Comparison of ENCODE assay signal across 10 mouse cellular contexts in genomic region chr15:52808622-52809021, GRCm38 (mm10).
DNase-seq lines count a peak whose midpoint lies in the region.
"Had no signal": no experiment of that assay in that cellular context is flagged by ENCODE, and none has a peak within 500 bp of the region (broad histone marks: within the 10 kb centered on the region; RNA-seq: fewer than 3 reads in every experiment).

No protein-coding gene starts in this region.

- DNase-seq in adrenal gland, postnatal 10 days: peak; percentile 22
- DNase-seq in adrenal gland, adult 18-20 months (ENCODE audit: low spot score in 2 of 2): no peak
- DNase-seq in layer of hippocampus, adult 18-20 months (ENCODE audit: low spot score in 2 of 2): peak; percentile 11 to 18
- DNase-seq in layer of hippocampus, postnatal 14 days (ENCODE audit: low spot score in 2 of 2): no peak
- DNase-seq in thymus, postnatal 25 days: peak; percentile 6
- no peak for DNase-seq in thymus, postnatal 0 days (ENCODE audit: low spot score)
- DNase-seq in splenic B cell, adult 2 months (ENCODE audit: low read depth, low spot score): peak; percentile 4
- DNase-seq in frontal cortex, postnatal 14 days (ENCODE audit: low spot score in 2 of 2): no peak

- H3K27me3 ChIP-seq in splenic B cell, adult 2 months (ENCODE audit: control insufficient read depth, insufficient read depth, low read length, poor library complexity, severe bottlenecking): no peaks in the 10 kb centered on the region
- H3K27me3 ChIP-seq: limb, embryonic 15.5 days; neural tube, embryonic 12.5 days had no signal

- no peaks in the 10 kb centered on the region for H3K36me3 ChIP-seq in splenic B cell, adult 2 months (ENCODE audit: control insufficient read depth, insufficient read depth, low read length, poor library complexity, severe bottlenecking)
- H3K36me3 ChIP-seq: limb, embryonic 15.5 days; neural tube, embryonic 12.5 days had no signal

Comparison
In these comparisons a context has a peak if more than half of its experiments do, and no peak if none do; other contexts are left out.
1. DNase-seq: peak in adrenal gland, postnatal 10 days (single experiment), layer of hippocampus, adult 18-20 months (2 of 2), thymus, postnatal 25 days (single experiment) and splenic B cell, adult 2 months (single experiment); none in adrenal gland, adult 18-20 months (0 of 2), layer of hippocampus, postnatal 14 days (0 of 2), thymus, postnatal 0 days (single experiment) and frontal cortex, postnatal 14 days (0 of 2).